Mouse (Mus musculus): ENCODE measurements around the gene Cdh18. TPM values are rescaled to one million over a fixed set of nuclear protein-coding genes. Genes with fewer than 3 reads are reported as not detected.

Cdh18 gene
- total and polyA plus RNA-seq, 3 experiments = not detected

GRCm38 (mm10) chr15:23452098-23452625 lies 903.3 kb downstream of the Cdh18 start:
- Histone ChIP-seq H3K9me3 (replicated peaks; ENCODE audit: insufficient read depth, low read length) (no peaks in the 10 kb centered on the region), H3K9ac (ENCODE audit: control insufficient read depth, low read depth, low read length, poor library complexity, severe bottlenecking) (no peak overlapping the region), H3K79me2 (ENCODE audit: control insufficient read depth, insufficient read depth, low read length, poor library complexity) (no peaks in the 10 kb centered on the region), H3K4me3 (ENCODE audit: control insufficient read depth in 1 of 2, insufficient read depth in 1 of 2, low read depth in 2 of 2, low read length in 2 of 2) (no peak overlapping the region), H3K27me3 (ENCODE audit: control insufficient read depth in 1 of 2, insufficient read depth in 2 of 2, low read length in 2 of 2) (no peaks in the 10 kb centered on the region), H3K36me3 (ENCODE audit: control insufficient read depth in 1 of 2, insufficient read depth in 2 of 2, low read length in 2 of 2) (no peaks in the 10 kb centered on the region), H3K4me1 (ENCODE audit: control insufficient read depth in 1 of 2, insufficient read depth in 2 of 2, low read length in 2 of 2) (no peaks in the 10 kb centered on the region), H3K27ac (ENCODE audit: control insufficient read depth, low read depth, low read length) (no peak overlapping the region)
- no peak for TF ChIP-seq ELF1 (IDR thresholded peaks at IDR 0.05; ENCODE audit: low read depth, low read length)
- TF ChIP-seq EP300 (IDR thresholded peaks at IDR 0.05; ENCODE audit: low read depth in 1 of 2, low read length in 2 of 2) = no peak
- TF ChIP-seq CHD2 (IDR thresholded peaks at IDR 0.05; ENCODE audit: low read length) = no peak
- TF ChIP-seq MXI1 (IDR thresholded peaks at IDR 0.05; ENCODE audit: low read depth, low read length) = no peak
- DNase-seq (ENCODE audit: low read depth, low spot score) = no peak

DNA sequence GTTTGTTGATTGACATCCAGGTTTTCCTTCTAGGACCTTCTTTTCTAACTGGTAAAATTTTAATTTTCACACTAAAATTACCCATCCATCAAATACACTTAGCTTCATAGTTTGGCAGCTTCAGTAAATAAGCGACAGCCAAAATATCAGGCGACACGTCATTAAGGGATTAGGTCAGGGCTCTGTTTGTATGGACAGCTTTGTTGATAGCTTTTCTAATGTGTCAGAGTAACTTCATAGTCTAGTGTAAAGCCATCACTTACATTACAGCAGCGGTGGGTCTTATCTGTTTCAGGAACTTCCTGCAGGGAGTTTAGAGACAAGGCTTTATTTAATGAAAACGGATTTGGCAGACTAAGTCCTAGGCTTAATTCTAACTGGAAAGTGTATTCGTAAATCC lies 904.5 kb downstream of the Cdh18 start:
- Histone ChIP-seq H3K36me3 (ENCODE audit: control insufficient read depth in 1 of 2, insufficient read depth in 2 of 2, low read length in 2 of 2) (no peaks in the 10 kb centered on the region), H3K27ac (ENCODE audit: control insufficient read depth, low read depth, low read length) (no peak overlapping the region), H3K27me3 (ENCODE audit: control insufficient read depth in 1 of 2, insufficient read depth in 2 of 2, low read length in 2 of 2) (no peaks in the 10 kb centered on the region), H3K79me2 (ENCODE audit: control insufficient read depth, insufficient read depth, low read length, poor library complexity) (no peaks in the 10 kb centered on the region), H3K9me3 (replicated peaks; ENCODE audit: insufficient read depth, low read length) (no peaks in the 10 kb centered on the region; the same call in 1 of the 2 replicates), H3K9ac (ENCODE audit: control insufficient read depth, low read depth, low read length, poor library complexity, severe bottlenecking) (no peak overlapping the region), H3K4me1 (ENCODE audit: control insufficient read depth in 1 of 2, insufficient read depth in 2 of 2, low read length in 2 of 2) (no peaks in the 10 kb centered on the region), H3K4me3 (ENCODE audit: control insufficient read depth in 1 of 2, insufficient read depth in 1 of 2, low read depth in 2 of 2, low read length in 2 of 2) (no peak overlapping the region)
- no peak for TF ChIP-seq MAX (IDR thresholded peaks at IDR 0.05; ENCODE audit: low read length)
- no peak for TF ChIP-seq RCOR1 (IDR thresholded peaks at IDR 0.05; ENCODE audit: low read depth, low read length)
- TF ChIP-seq ZC3H11A (IDR thresholded peaks at IDR 0.05; ENCODE audit: low read depth, low read length) = no peak
- no peak for TF ChIP-seq TBP (IDR thresholded peaks at IDR 0.05; ENCODE audit: low read depth, low read length)
- no peak for TF ChIP-seq ZMIZ1 (IDR thresholded peaks at IDR 0.05; ENCODE audit: low read depth, low read length)
- TF ChIP-seq BHLHE40 (IDR thresholded peaks at IDR 0.05; ENCODE audit: borderline replicate concordance, low read depth, low read length) = no peak
- TF ChIP-seq KAT2A (conservative IDR thresholded peaks at IDR 0.05; ENCODE audit: low read depth, low read length) = no peak
- TF ChIP-seq MAFK (IDR thresholded peaks at IDR 0.05; ENCODE audit: borderline replicate concordance, low read depth, low read length) = no peak
- no peak for TF ChIP-seq MEF2A (IDR thresholded peaks at IDR 0.05; ENCODE audit: extremely low read depth, insufficient replicate concordance, low read depth, low read length, poor library complexity, severe bottlenecking)
- no peak for TF ChIP-seq NELFE (IDR thresholded peaks at IDR 0.05; ENCODE audit: low read depth, low read length)
- no peak for TF ChIP-seq ETS1 (IDR thresholded peaks at IDR 0.05; ENCODE audit: low read depth, low read length)
- no peak for TF ChIP-seq MYC (IDR thresholded peaks at IDR 0.05; ENCODE audit: low read depth, low read length)
- no peak for TF ChIP-seq POLR2A (IDR thresholded peaks at IDR 0.05; ENCODE audit: control insufficient read depth in 1 of 2, insufficient read depth in 1 of 2, low read depth in 1 of 2, low read length in 2 of 2, poor library complexity in 1 of 2)
- TF ChIP-seq CHD2 (IDR thresholded peaks at IDR 0.05; ENCODE audit: low read length) = no peak
- TF ChIP-seq JUND (IDR thresholded peaks at IDR 0.05; ENCODE audit: low read depth, low read length) = no peak
- DNase-seq (ENCODE audit: low read depth, low spot score) = no peak
